Mouse (Mus musculus): ENCODE results near the gene Hes2.

GRCm38 (mm10) chr4:152190096-152190653 is 31.5 kb downstream of the Hes2 start:
- TF ChIP-seq CTCF (IDR thresholded peaks at IDR 0.05; ENCODE audit: insufficient read depth, low read length) (no peak), POLR2A (IDR thresholded peaks at IDR 0.05; ENCODE audit: borderline replicate concordance, extremely low read depth, low read depth, low read length) (no peak)

Data from lung, adult 2 months (tissue).